10 mouse cellular contexts compared by ENCODE assay signal in genomic region chr4:134851236-134851635, GRCm38 (mm10). TPM values are rescaled to one million over a fixed set of nuclear protein-coding genes. Genes with fewer than 3 reads are reported as not detected.
A peak's percentile ranks its signal among the peaks of the same experiment; 100 is the strongest.
DNase-seq lines count a peak whose midpoint lies in the region; ATAC-seq lines count a peak whose summit lies in the region.
"Had no signal": no experiment of that assay in that cellular context is flagged by ENCODE, and none has a peak within 500 bp of the region (broad histone marks: within the 10 kb centered on the region; RNA-seq: fewer than 3 reads in every experiment).

No protein-coding gene starts in this region.

- peak overlapping the region; percentile 78; the same call in 1 of the 2 replicates for H3K4me2 ChIP-seq in heart, embryonic 13.5 days
- peak overlapping the region; percentile 76 for H3K4me2 ChIP-seq in hindbrain, embryonic 14.5 days (replicated peaks)
- H3K4me2 ChIP-seq in midbrain, embryonic 13.5 days (replicated peaks), result peak overlapping the region; percentile 83

- H3K4me1 ChIP-seq in heart, embryonic 13.5 days, result peaks cover 43% of the 10 kb centered on the region
- peaks cover 26% of the 10 kb centered on the region for H3K4me1 ChIP-seq in hindbrain, embryonic 14.5 days (replicated peaks; ENCODE audit: control insufficient read depth, insufficient read depth, low read length)
- H3K4me1 ChIP-seq in midbrain, embryonic 13.5 days (replicated peaks), result peaks cover 40% of the 10 kb centered on the region

- H3K36me3 ChIP-seq in heart, embryonic 13.5 days, result no peaks in the 10 kb centered on the region
- no peaks in the 10 kb centered on the region for H3K36me3 ChIP-seq in hindbrain, embryonic 14.5 days (replicated peaks; ENCODE audit: control insufficient read depth, insufficient read depth)
- H3K36me3 ChIP-seq in midbrain, embryonic 13.5 days, result no peaks in the 10 kb centered on the region

- H3K27me3 ChIP-seq in heart, embryonic 13.5 days (replicated peaks), result peaks cover 16% of the 10 kb centered on the region
- H3K27me3 ChIP-seq in hindbrain, embryonic 14.5 days (ENCODE audit: control insufficient read depth, insufficient read depth, low read length), result 0 out of 2 replicates have a peak, but pooled peaks cover 3% of the 10 kb centered on the region
- peaks cover 16% of the 10 kb centered on the region for H3K27me3 ChIP-seq in midbrain, embryonic 13.5 days

- no peak overlapping the region for H3K27ac ChIP-seq in heart, embryonic 13.5 days (replicated peaks)
- no peak overlapping the region for H3K27ac ChIP-seq in hindbrain, embryonic 14.5 days
- no peak overlapping the region for H3K27ac ChIP-seq in midbrain, embryonic 13.5 days

- no peaks in the 10 kb centered on the region for H3K9me3 ChIP-seq in heart, embryonic 13.5 days
- H3K9me3 ChIP-seq in hindbrain, embryonic 14.5 days (ENCODE audit: control insufficient read depth, low read length), result no peaks in the 10 kb centered on the region
- H3K9me3 ChIP-seq in midbrain, embryonic 13.5 days, result no peaks in the 10 kb centered on the region

- H3K9ac ChIP-seq in heart, embryonic 13.5 days, result peak overlapping the region; percentile 93; the same call in 1 of the 2 replicates
- H3K9ac ChIP-seq in hindbrain, embryonic 14.5 days, result peak overlapping the region; percentile 94; the same call in 1 of the 2 replicates
- H3K9ac ChIP-seq in midbrain, embryonic 13.5 days (replicated peaks), result peak overlapping the region; percentile 100

- peak overlapping the region; percentile 89; the same call in 1 of the 2 replicates for H3K4me3 ChIP-seq in heart, embryonic 13.5 days
- H3K4me3 ChIP-seq in hindbrain, embryonic 14.5 days (replicated peaks; ENCODE audit: low read length), result peak overlapping the region; percentile 83
- H3K4me3 ChIP-seq in midbrain, embryonic 13.5 days (replicated peaks), result peak overlapping the region; percentile 98

- no peak for ATAC-seq in heart, embryonic 13.5 days (ENCODE audit: extremely low read depth, insufficient number of reproducible peaks, low FRiP score, low TSS enrichment)
- no peak for ATAC-seq in hindbrain, embryonic 14.5 days (ENCODE audit: low FRiP score)
- ATAC-seq in midbrain, embryonic 13.5 days, result no peak
- ATAC-seq in erythroid progenitor cell, adult 5-6 weeks (replicated peaks; ENCODE audit: low FRiP score, poor library complexity, severe bottlenecking), result no peak

- WGBS in heart, embryonic 13.5 days, result 88% methylated on average over 2 of the region's 2 CpGs
- WGBS in hindbrain, embryonic 14.5 days, result 39% methylated on average over 2 of the region's 2 CpGs
- 58% methylated on average over 2 of the region's 2 CpGs for WGBS in midbrain, embryonic 13.5 days

- no peak for DNase-seq in heart, postnatal 4 days
- DNase-seq in R1 (ENCODE audit: low read depth, low spot score) (peak; percentile 19), MN1 (ENCODE audit: low spot score) (no peak)
- DNase-seq in hindbrain, embryonic 14.5 days (ENCODE audit: low spot score), result no peak
- no peak for DNase-seq in natural killer cell, adult 2 months (ENCODE audit: low spot score in 2 of 2)
- DNase-seq: adrenal gland, postnatal 10 days; kidney, adult 9 months had no signal

RNA-seq across cellular contexts. Expression of gene Maco1, which starts 1.9 kb away (rescaled TPM):
- 25.0 and 25.7 TPM in 2 replicates for polyA plus RNA-seq in heart, embryonic 13.5 days (2015; fragmentation: Nextera tagmentation; extraction: Ambion mirVana)
- 10 to 100 TPM; 26.6 to 27.9 TPM for total RNA-seq in heart, postnatal 4 days (2021)
- 83.2 and 93.2 TPM in 2 replicates for polyA plus RNA-seq in hindbrain, embryonic 14.5 days (2014; fragmentation: Nextera tagmentation; extraction: Ambion mirVana)
- 114 and 117 TPM in 2 replicates for polyA plus RNA-seq in midbrain, embryonic 13.5 days (2015; fragmentation: Nextera tagmentation; extraction: Ambion mirVana)
- 61.6 and 62.9 TPM in 2 replicates for total RNA-seq in erythroid progenitor cell, adult 5-6 weeks (2015; ENCODE audit: low replicate concordance)
- 125 and 136 TPM in 2 replicates for total RNA-seq in erythroid progenitor cell, adult 5-6 weeks (2017; ENCODE audit: low replicate concordance)

RNA-seq across cellular contexts. Expression of gene Rhd, which starts 13.1 kb away (rescaled TPM):
- 13.0 and 19.3 TPM in 2 replicates for polyA plus RNA-seq in heart, embryonic 13.5 days (2015; fragmentation: Nextera tagmentation; extraction: Ambion mirVana)
- 1 to 10 TPM; 4.7 to 5.4 TPM for total RNA-seq in heart, postnatal 4 days (2021)
- polyA plus RNA-seq in hindbrain, embryonic 14.5 days (2014; fragmentation: Nextera tagmentation; extraction: Ambion mirVana), result 0.75 and 1.4 TPM in 2 replicates
- 0.73 and 1.1 TPM in 2 replicates for polyA plus RNA-seq in midbrain, embryonic 13.5 days (2015; fragmentation: Nextera tagmentation; extraction: Ambion mirVana)
- total RNA-seq in erythroid progenitor cell, adult 5-6 weeks (2015; ENCODE audit: low replicate concordance), result 1,050 and 1,093 TPM in 2 replicates
- total RNA-seq in erythroid progenitor cell, adult 5-6 weeks (2017; ENCODE audit: low replicate concordance), result 1,285 and 1,461 TPM in 2 replicates
